Mouse (Mus musculus) layer of hippocampus, adult 18-20 months (tissue): Measurements from ENCODE around the gene Smu1. TPM values are rescaled to one million over a fixed set of nuclear protein-coding genes. Genes with fewer than 3 reads are reported as not detected.

Experiments
- DNase-seq, 2 experiments: peaks; one replicate each; pipeline ENCODE4 v3.0.0; 2022; ENCODE audit warnings: low spot score in 2 of 2
- total RNA-seq, 2 experiments: library from RNA; stranded (reverse); gene quantifications; 2 replicates each; pipeline ENCODE4 v1.2.3; 2021

The Smu1 gene
- total RNA-seq, 2 experiments from 2014 or later: 48.9 to 55.4 TPM

DNA sequence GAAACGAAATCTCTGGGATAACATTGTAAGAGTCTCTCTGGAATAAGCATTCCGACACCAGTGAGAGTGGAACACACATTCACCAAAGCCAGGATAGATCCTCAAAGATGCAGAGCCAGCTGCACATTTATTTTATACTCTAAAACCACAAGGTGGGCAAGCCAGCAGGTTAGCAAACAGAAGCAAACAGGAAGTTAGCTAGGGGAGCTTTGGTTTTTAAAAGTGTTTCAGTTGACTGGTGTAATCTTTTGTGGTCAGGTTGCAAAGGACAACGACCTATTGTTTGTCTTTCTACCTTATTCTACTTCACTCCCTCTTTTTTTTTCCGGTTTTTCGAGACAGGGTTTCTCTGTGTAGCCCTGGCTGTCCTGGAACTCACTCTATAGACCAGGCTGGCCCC lies 2.2 kb upstream of the Smu1 start:
- DNase-seq: no peak

DNA sequence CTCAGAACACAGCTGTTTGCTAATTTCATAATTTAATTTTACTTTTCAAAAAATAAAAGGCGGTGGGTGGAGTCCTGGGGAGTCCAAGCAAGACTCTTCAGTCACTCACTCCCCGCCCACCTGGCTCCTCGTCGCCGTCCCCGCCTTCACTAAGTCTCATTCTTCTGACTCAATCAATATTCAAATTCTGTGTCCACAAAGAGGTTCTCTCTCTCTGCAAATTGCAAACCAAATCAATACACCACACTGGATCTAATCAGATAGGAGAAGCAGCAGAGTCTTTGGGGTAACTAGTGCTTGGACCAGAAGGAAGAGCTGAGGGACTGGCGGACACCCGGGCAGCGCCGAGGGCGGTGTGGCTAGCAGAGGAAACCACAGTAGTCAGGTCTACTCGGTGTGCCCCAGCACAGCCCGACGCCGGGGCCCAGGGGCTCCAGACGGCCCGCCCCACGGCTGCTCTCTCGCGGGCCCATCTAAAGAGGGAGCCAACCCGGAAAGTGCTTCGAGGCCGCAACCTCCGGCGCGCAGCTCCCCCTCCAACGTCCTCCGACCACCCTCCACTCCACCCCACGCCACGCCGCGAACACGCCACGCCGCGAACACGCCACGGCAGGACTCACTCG lies 455 bp downstream of the Smu1 start:
- DNase-seq: no peak

DNA sequence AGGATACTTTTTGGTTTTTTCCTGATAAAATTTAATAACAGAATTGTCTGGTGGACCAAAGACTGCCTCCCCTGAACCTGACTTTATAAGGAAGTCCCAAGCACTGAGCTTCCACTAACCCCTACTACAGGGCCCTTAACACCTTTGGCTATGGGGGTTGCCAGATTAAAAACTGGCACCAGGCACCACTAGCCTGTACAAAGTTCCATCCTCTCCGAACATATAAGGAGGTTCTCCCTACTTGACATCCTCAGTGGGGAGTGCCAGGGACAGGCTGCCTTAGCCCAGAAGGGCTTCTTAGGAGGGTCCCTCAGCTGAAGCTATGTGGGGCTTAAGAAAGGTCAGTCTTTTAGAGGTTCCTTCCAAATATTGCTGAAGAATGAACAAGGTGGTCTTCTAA lies 22.4 kb downstream of the Smu1 start:
- DNase-seq: no peak

DNA sequence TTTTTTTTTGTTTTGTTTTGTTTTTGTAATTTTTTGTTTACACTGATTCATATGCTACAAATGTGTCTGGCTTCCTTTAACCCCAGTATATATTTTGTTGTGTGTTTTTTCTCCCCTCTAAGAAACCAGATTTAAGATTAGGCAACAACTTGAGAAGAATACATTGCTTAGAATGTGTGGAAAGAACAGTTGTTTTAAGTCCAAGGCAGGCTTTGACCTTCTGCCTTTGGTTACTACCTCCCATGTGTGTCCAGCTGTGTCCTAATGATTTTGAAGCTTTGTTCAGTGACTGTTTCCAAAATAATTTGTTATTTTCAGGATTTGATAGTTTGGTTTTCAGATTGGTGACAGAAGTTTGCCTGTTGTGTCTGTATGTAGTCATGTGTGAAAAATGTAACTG lies 26.5 kb downstream of the Smu1 start:
- DNase-seq: no peak

DNA sequence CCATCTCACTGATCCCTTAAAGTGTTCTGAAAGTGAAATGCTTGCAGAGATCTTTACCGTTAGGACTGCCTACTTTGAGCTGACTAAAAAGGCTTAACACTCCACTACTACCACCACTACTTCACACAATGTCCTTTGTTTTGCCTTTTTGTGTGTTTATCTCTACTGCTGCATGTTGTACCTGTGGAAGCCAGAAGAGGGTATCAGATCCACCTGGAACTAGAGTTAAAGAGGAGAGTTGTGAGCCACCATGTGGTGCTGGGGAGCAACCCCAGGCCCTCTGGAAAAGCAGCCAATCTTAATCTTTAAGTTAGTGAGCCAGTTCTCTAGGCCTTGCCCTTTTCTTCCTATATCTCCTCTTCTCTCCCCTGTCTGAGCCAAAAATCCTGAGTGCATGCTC lies 30.5 kb downstream of the Smu1 start:
- no peak for DNase-seq

DNA sequence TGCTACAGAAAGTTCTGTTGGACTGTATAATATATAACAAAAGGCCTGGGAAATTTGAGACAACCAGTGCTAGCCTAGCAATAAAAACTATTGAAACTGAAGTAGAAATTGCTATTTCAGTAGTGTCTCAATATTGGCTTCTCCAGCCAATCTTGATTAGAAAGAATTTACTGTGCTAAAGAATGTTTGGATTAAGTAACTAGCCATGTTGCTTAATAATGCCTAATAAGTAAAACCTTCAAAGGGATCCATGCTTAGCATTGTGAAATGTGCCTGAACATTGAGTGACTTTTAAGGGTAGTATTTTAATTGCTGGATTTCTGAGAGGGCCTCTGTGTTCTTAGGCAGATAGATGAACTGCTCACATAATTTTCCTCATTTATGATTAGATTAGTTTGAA lies 32.2 kb downstream of the Smu1 start:
- DNase-seq: no peak

DNA sequence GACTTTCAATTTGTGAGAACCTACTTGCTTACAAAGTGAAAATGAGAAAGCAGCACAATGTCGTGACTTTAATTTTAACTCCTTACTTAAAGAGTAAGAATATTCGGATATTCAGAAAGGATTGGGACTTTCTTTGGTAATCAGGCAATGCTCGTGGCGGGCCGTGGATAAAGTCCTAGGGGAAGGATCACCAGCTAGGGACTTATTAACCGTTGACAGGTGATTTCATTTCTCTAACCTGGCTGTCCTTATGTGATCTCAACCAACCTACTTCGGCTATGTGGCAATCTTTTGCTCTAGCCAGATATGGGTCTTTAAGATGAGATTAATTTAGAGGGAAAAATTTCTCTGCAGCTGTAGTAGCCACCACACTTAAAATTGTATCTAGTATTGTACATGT lies 32.6 kb downstream of the Smu1 start:
- DNase-seq: no peak

DNA sequence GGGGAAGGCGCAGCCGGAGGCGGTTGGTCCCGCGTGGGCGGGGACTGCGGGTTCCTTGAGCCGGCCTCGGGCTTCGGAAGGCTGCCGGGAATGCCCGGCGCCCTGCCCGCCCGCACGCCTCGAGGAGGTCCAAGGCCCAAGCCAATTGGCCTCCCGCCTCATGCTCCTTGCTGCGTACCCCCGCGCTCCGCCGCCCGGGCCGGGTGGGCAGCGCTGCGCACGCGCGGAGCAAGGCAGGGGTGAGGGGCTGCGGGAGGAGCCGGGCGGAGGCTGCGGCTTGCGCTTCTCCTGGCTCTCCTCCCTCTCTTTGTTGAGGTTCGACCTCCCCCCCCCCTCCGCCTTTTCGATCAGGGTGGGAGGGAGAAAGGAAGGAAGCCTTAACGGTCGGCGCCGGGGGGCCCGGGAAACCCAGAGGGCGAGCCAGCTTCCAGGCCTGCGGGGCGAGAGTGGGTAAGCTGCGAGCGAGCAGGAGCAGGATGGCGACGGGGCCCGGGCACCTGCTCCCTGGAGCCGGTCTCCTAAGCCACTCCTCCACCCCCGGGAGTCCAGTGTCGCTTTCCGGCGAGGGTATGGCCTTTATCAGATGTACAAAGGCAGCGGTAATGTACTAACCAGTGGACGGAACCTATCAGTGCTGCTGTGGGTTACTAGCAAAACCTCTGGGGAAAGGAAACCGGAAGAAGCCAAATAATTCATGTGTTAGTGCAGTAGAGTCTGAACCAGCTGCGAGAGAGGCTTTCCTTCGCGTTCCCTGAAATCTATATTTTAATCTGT lies 34.8 kb downstream of the Smu1 start:
- peak; percentile 78 to 82 for DNase-seq

DNA sequence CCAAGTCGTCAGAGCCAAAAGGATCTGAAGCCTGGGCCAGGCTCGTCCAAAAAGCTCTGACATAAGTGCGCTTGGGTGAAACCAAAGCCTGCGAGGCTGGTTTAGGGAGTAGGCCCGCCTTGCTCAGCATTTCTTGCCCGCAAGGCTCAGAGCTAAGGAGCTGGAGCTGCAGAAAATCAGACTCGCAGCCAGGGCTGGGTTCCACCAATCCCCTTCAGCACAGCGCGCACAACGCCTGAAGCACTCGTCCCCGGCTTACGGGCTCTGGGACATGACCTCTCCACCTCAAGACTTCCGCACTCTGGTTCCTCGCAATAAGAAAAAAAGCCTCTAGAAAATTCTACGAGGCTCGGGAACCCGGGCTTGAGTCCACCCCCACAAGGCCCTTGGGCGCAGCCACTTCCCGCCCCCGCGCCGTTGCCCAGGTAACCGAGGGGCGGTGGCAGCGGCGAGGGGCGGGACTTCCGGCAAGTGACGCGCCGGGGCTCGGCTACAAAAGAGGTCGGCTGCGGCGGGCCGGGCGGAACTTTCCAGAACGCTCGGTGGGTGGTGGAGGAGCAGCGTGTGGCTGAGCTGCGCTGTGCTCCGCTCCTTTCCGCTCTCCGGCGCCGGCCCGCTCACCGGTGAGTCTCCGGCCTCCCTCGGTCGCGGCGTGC lies 35.6 kb downstream of the Smu1 start, which contains the start of gene Dnaja1:
TSS of gene Dnaja1 (plus strand) at position 140 of the 656 bp plus-strand sequence.
- peak; percentile 93 to 97 for DNase-seq

DNA sequence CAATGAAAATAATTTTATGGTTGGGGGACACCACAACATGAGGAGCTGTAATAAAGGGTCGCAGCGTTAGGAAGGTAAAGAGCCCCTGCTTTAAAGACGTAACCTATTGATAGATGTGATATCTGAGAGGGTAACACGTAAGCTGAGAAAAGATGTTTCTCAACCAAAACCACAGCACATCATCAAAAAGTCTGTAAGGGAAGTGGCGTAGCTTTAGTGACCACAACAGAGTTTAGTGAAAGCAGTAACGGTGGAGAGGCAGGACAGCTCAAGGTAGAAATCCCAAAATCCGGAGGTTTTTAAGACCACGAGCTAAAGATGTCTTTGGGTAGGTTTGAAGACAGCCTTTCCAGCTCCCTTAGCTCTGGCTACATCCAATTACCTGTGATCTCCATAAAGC lies 36.8 kb downstream of the Smu1 start:
- DNase-seq: no peak

DNA sequence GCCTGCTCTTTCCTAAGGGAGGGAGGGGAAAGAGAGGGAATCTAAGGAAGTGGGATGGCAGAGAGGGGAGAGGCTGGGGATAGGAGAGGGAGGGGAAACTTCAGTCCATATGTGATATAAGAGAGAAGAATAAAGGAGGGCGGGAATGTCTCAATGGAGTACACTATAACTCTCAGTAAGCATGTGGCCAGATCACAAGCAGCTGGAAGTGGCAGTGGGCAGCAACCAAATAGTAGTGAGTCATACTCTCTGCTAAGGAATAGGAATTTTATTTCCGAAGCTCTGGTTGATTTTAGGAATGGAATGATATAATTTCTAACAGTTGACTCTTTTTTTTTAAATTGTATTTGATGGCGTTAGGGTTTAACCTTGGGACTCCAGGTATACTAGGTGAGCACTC lies 40.6 kb downstream of the Smu1 start:
- DNase-seq: no peak

DNA sequence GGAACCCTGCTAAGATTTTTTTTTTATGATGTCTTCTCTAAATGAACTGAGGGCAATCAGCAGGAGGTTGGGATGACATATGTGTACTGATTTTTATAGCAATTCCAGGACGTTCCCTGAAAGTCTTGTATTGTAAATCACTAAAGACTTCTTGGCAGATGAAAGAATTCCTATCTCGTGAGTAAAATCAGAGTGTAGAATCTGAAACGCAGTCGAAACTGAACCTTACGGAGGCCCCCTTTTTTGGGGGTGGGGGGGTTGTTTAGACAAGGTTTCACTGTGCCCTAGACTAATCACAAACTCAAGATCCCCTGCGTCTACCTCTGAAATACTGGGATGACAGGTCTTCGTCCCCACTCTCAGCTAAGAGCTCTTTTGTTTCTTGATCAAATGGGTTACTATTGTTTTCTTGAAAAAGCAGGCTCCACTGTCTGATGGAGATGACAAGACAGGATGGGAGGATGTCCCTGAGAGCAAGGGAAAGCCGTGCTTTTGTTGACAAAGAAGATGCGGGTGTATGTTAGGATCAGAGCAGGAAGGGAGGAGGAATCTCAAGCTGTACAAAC lies 53.9 kb downstream of the Smu1 start:
- DNase-seq: no peak

DNA sequence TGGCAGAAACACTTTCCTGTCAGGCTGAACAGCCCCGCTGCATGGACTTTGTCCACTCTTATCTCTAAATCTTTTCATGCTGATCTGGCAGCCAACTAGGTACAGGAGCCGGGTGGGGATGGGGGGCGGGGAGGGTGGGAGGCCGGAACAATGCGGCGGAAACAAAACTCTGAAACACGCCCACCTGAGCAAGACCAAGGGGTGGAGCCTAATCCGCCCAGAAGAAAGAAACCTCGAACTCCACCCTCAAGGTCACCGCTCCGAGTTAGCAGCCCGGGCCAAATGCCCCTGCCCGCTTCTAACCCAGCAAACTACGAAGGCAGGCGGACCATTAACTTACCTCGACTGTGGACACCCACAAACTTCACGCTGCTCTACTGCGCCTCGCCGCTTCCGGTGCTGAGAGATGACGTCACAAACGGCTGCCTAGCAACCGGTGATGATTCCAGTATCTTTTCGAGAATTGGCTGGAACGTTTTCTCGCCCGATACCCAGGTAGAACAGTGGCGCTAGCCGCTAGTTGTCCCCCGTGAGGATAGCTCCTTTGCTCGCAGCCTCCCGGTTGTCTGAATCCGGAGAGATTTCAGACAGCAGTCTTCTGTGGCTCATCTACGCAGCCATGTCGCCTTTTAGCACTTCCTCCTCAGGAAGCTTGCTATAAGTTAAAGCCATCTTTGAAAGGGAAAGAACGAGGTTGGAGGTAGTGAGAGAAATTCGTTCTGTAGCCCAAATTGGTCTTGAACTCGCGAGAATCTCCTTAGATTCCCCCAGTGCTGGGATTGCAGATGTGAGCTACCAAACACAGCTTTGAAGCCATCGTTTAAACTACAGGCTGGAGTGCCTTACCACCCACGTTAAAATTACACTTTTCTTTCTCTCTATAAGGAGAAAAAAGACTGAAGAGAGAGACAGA lies 54.7 kb downstream of the Smu1 start, which contains the start of gene Aptx:
TSS of gene Aptx (minus strand) at position 398 of the 913 bp plus-strand sequence.
- DNase-seq: peak; percentile 96 to 99

DNA sequence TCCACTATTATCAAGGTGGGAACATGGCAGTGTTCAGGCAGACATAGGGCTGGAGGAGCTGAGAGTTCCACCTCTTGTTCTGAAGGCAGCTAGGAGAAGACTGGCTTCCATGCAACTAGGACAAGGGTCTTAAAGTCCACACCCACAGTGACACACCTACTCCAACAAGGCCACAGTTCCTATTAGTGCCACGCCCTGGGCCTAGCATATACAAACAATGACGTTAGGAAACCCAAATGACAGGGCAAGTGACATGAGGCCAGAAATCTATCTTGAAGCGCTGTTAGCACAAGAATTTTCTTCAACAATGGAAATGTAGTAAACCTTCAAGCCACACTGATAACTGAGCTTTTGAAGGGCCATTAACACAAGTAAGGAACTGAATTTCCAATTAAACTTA lies 55.9 kb downstream of the Smu1 start:
- DNase-seq: no peak

DNA sequence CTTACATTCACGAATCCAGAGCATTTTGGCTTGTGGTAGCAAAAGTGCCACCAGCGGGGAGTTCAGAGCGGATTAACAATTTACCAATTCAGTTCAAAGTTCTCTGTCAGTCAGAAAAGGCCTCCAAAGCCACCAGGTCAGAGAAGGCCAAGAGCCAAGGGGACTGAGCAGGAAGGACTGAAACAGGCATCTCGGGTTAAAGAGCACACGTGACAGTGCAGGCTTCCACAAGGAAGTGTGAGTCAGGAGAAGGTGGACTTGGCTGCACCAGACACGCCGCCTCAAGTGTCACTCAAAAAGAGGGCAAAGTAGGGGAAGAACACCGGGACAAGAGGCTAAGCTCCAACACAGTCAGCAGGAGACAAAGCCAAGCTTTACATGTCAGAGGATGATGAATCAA lies 57.5 kb downstream of the Smu1 start:
- DNase-seq: no peak

DNA sequence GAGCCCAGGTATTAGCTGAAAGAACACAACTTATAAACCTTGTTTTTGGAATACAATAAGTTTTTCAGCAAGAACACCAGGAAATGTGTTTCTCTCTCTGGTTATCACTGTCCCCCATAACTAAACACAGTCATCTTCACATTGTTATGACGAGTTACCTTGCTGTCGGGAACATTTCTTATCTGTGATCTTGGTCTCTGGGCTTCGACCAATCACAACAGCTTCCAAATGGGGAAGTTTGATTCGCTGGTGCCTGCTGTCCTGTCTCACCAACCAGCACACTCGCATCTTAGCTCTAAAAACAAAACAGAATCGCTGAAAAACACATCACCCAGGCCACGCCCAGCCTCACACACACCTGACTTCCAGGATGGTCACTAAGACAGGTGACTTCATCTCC lies 60.7 kb downstream of the Smu1 start:
- DNase-seq: no peak

DNA sequence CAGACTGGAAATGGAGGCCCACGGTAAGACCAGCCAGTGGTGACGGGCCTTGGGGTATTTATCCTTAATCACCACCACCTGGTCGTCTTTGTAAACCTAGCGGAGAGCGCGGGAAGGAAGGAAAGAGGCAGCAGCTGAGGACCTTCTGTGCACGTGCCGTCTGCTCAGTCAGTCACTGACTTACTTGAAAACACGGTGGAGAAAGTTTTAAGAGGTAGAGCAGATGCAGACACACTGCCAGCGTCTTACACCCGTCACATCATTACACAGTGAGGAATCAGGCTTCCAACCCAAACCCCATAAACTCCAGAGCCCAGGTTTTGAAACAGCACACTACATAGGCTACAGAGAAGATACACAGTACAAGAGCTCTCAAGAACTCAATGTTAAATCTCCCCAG lies 66.6 kb downstream of the Smu1 start:
- DNase-seq: no peak
